Mouse (Mus musculus) hindbrain, embryonic 11.5 days (tissue): ENCODE data around the gene Gm15217. TPM values are rescaled to one million over a fixed set of nuclear protein-coding genes. Genes with fewer than 3 reads are reported as not detected.

Source experiments
- ATAC-seq: fragments of 200-750 bp; cut with Nextera tagmentation; 2 replicates; pipeline ENCODE4 v1.8.0; 2017; ENCODE audit warnings: mild to moderate bottlenecking, moderate TSS enrichment, moderate library complexity; ENCODE audit not compliant: low FRiP score
- DNase-seq: peaks from one replicate; pipeline ENCODE4 v3.0.0-alpha.2; 2015; ENCODE audit warnings: low spot score
- H3K27ac ChIP-seq: fragments of 300-500 bp; sonication (generic); 2 replicates; pipeline ENCODE4 v1.5.1; 2014; ENCODE audit warnings: mild to moderate bottlenecking, low read depth, low read length
- H3K27me3 ChIP-seq: fragments of 300-500 bp; sonication (generic); 2 replicates; pipeline ENCODE4 v1.6.1; 2014; ENCODE audit warnings: mild to moderate bottlenecking, low read length, moderate library complexity, mixed read lengths; ENCODE audit not compliant: control insufficient read depth, insufficient read depth
- H3K36me3 ChIP-seq: fragments of 300-500 bp; sonication (generic); 2 replicates; pipeline ENCODE4 v1.6.1; 2014; ENCODE audit warnings: mild to moderate bottlenecking, low read length, moderate library complexity, mixed read lengths; ENCODE audit not compliant: control insufficient read depth, insufficient read depth
- H3K4me1 ChIP-seq: fragments of 300-500 bp; sonication (generic); replicated peaks from 2 replicates; pipeline ENCODE4 v1.6.1; 2014; ENCODE audit warnings: low read length, mixed read lengths; ENCODE audit not compliant: control insufficient read depth, insufficient read depth
- H3K4me2 ChIP-seq: fragments of 300-500 bp; sonication (generic); replicated peaks from 2 replicates; pipeline ENCODE4 v1.6.1; 2014; ENCODE audit warnings: mild to moderate bottlenecking, low read depth, low read length
- H3K4me3 ChIP-seq: fragments of 300-500 bp; sonication (generic); 2 replicates; pipeline ENCODE4 v1.5.1; 2014; ENCODE audit warnings: low read depth, low read length
- H3K9ac ChIP-seq: fragments of 300-500 bp; sonication (generic); 2 replicates; pipeline ENCODE4 v1.6.1; 2014; ENCODE audit warnings: low read depth, low read length
- H3K9me3 ChIP-seq: fragments of 300-500 bp; sonication (generic); 2 replicates; pipeline ENCODE4 v1.6.1; 2016; ENCODE audit warnings: low read length; ENCODE audit not compliant: control insufficient read depth
- WGBS: fragments of 180-500 bp; shearing (Covaris S2); extraction: QIAGEN DNeasy Blood & Tissue Kit; methylation state at CpG from one replicate; pipeline ENCODE4 v1.1.7; 2014; 5-methylcytosine and 5-hydroxymethylcytosine counted together
- polyA plus RNA-seq: library from polyadenylated mRNA; unstranded; fragments of >200 nt; fragmentation: Nextera tagmentation; extraction: Ambion mirVana; gene quantifications from 2 replicates; pipeline ENCODE4 v1.2.1, GENCODE M21; 2014

Gm15217 gene
- polyA plus RNA-seq, 1 experiment from 2014 or later = not detected

- Histone ChIP-seq H3K4me1 (no peaks in the 10 kb centered on the region), H3K4me3 (peak overlapping the region; percentile 30), H3K27ac (no peak overlapping the region), H3K9me3 (no peaks in the 10 kb centered on the region), H3K36me3 (no peaks in the 10 kb centered on the region), H3K27me3 (peaks cover 38% of the 10 kb centered on the region), H3K9ac (no peak overlapping the region), H3K4me2 (peak overlapping the region; percentile 60)
- no peak; the same call in 1 of the 2 replicates for ATAC-seq
- DNase-seq = peak; percentile 37
- WGBS = 6% methylated on average over 31 of the region's 31 CpGs
Observed at GRCm38 (mm10) chr14:46380286-46380721, 1.1 kb downstream of the Gm15217 start.

- Histone ChIP-seq H3K4me1 (no peaks in the 10 kb centered on the region), H3K27ac (no peak overlapping the region), H3K4me2 (no peak overlapping the region), H3K36me3 (no peaks in the 10 kb centered on the region), H3K27me3 (peaks cover 43% of the 10 kb centered on the region), H3K9me3 (no peaks in the 10 kb centered on the region), H3K4me3 (no peak overlapping the region), H3K9ac (no peak overlapping the region)
- ATAC-seq (no peak), DNase-seq (no peak)
- WGBS = 30% methylated on average over 6 of the region's 6 CpGs
Observed at GRCm38 (mm10) chr14:46381457-46381856, 2.2 kb downstream of the Gm15217 start.

- peaks cover 59% of the 10 kb centered on the region for H3K27me3 ChIP-seq
- peak overlapping the region; percentile 81 for H3K4me2 ChIP-seq
- no peaks in the 10 kb centered on the region for H3K9me3 ChIP-seq
- H3K27ac ChIP-seq = no peak overlapping the region
- ATAC-seq (no peak), DNase-seq (peak; percentile 60)
- H3K36me3 ChIP-seq = no peaks in the 10 kb centered on the region
- peak overlapping the region; percentile 48 for H3K4me3 ChIP-seq
- WGBS = 12% methylated on average over 14 of the region's 14 CpGs
- H3K4me1 ChIP-seq = 0 out of 2 replicates have a peak, but pooled peaks cover 5% of the 10 kb centered on the region
- H3K9ac ChIP-seq = no peak overlapping the region
Observed at GRCm38 (mm10) chr14:46384946-46385691, 5.9 kb downstream of the Gm15217 start.

- Histone ChIP-seq H3K27ac (no peak overlapping the region), H3K4me3 (peak overlapping the region; percentile 48), H3K36me3 (no peaks in the 10 kb centered on the region), H3K9ac (no peak overlapping the region), H3K4me1 (0 out of 2 replicates have a peak, but pooled peaks cover 5% of the 10 kb centered on the region), H3K9me3 (no peaks in the 10 kb centered on the region), H3K4me2 (peak overlapping the region; percentile 81), H3K27me3 (peaks cover 57% of the 10 kb centered on the region)
- ATAC-seq (no peak), DNase-seq (peak; percentile 59)
- under 1% methylated on average over 39 of the region's 39 CpGs for WGBS
Observed at GRCm38 (mm10) chr14:46385701-46386477, 6.7 kb downstream of the Gm15217 start.

DNA sequence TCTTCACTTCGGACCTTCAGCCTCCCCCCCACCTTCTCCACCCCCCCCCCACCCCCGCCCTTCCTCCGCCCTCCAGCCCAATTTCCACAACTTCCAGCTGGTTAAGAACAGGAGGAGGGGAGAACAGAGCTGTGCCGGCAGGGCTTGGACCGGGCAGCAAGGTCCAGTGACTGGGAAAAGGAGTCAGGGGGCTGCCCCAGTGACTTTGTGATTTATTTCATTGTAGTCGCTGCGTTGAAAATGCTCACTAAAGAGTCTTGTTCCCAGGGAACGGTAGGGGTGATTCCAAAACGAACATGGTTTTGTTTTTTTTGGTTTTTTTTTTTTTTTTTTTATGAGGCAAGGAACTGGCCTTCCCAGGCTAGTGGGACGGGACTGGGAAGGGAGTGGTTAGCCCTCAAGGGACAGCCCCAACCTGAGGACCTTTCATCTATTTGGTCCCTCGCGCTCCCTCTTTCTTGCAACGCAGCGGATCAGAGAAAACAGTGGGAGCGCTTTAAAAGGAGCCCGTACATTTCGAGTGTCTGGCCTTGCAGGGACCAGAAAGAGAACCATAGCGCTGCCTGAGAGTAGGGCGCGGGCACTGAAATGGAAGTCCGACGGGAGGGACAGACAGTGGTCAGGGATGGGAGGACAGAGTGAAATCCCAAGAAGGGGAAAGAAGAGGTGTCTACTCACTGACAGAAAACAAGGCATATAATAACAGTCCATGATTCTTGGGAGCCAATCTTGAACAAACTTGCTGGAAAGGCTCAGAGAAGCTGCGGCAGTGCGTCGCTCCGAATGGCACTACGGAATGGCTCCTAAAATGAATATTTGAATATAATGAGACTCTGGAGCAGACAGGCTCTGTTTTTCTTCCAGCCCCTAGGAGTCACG is 7.5 kb downstream of the Gm15217 start:
- no peak overlapping the region for H3K9ac ChIP-seq
- H3K36me3 ChIP-seq = no peaks in the 10 kb centered on the region
- no peak for DNase-seq
- H3K27me3 ChIP-seq = peaks cover 56% of the 10 kb centered on the region
- H3K9me3 ChIP-seq = no peaks in the 10 kb centered on the region
- H3K4me1 ChIP-seq = 0 out of 2 replicates have a peak, but pooled peaks cover 5% of the 10 kb centered on the region
- 1% methylated on average over 28 of the region's 28 CpGs for WGBS
- ATAC-seq = peak; percentile 8; the same call in 1 of the 2 replicates
- peak overlapping the region; percentile 81 for H3K4me2 ChIP-seq
- H3K27ac ChIP-seq = no peak overlapping the region
- peak overlapping the region; percentile 48 for H3K4me3 ChIP-seq

DNA sequence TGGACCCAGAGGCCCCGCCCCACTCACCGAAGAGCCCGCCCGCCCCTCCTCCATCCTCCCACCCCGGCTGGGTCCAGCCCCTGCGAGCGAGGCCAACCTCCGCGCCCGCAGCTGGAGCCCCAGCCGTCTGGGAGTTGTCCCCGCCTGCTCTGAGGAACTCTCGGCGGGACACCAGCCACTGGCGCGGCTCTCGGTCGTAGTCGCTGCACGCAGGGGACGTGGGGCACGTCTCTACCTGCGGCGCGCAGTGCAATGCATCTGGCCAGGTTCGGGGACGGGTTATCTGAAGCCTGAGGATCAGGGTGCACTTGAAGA is 8.1 kb downstream of the Gm15217 start:
- no peak overlapping the region for H3K27ac ChIP-seq
- H3K36me3 ChIP-seq = no peaks in the 10 kb centered on the region
- peak overlapping the region; percentile 48 for H3K4me3 ChIP-seq
- H3K9me3 ChIP-seq = no peaks in the 10 kb centered on the region
- H3K9ac ChIP-seq = peak overlapping the region; percentile 31; the same call in 1 of the 2 replicates
- DNase-seq (peak; percentile 86), ATAC-seq (peak; percentile 90)
- H3K4me1 ChIP-seq = 0 out of 2 replicates have a peak, but pooled peaks cover 5% of the 10 kb centered on the region
- peaks cover 52% of the 10 kb centered on the region for H3K27me3 ChIP-seq
- H3K4me2 ChIP-seq = peak overlapping the region; percentile 81
- WGBS = under 1% methylated on average over 27 of the region's 27 CpGs

DNA sequence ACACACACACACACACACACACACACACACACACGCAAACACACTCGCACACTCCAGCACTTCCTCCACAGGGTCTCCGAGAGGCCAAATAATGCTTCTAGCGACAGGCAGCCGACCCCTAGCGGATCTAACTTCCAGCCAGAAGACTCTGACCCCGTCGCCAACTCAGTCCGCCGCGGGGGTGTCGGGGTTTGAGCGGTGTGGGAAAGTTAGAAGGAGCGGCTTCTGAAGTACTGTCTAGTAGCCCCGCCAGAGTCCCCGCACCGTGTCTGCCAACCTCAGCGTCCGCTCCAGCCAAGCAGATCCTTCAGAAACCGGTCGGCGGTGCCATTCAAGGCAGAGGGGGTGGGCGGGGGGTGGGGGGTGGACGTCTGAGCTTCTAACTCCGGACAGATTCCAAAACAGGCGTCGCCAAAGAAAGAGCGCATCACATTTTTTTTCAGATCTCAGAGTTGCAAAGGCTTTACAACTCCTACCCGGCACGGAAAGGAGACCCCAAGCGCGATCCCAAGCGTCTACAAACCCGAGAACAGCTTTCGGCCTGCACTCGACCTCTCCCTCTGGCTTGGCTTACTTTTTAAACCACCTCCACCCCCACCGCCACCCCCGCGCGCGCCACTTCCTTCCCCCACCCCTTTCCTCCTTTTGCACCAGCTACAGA is 8.7 kb downstream of the Gm15217 start:
- no peaks in the 10 kb centered on the region for H3K36me3 ChIP-seq
- H3K9me3 ChIP-seq = no peaks in the 10 kb centered on the region
- H3K4me1 ChIP-seq = 0 out of 2 replicates have a peak, but pooled peaks cover 5% of the 10 kb centered on the region
- H3K9ac ChIP-seq = peak overlapping the region; percentile 31; the same call in 1 of the 2 replicates
- H3K27ac ChIP-seq = no peak overlapping the region
- WGBS = under 1% methylated on average over 39 of the region's 41 CpGs
- peaks cover 51% of the 10 kb centered on the region for H3K27me3 ChIP-seq
- ATAC-seq (peak; percentile 31), DNase-seq (peak; percentile 68)
- H3K4me3 ChIP-seq = peak overlapping the region; percentile 48
- peak overlapping the region; percentile 81 for H3K4me2 ChIP-seq

DNA sequence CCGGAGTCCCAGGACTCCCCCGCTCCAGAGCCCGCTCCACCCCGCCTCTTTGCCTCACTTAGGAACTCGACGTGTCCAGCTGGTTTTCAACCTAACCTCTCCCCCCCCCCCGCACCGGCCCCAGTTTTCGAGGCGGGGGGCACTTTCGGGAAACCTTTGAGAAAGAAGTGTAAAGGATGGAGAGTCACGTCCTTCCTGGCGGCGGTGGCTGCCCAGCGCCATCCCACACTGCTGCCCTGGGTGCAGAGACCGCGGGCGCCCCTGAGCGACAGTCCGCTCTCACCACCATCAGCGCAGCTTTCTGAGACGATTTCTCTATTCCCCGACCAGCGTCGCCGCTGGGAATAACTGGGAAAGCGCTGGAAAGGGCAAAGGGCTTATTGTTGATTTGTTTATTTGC is 9.4 kb downstream of the Gm15217 start:
- no peak for ATAC-seq
- peak overlapping the region; percentile 81 for H3K4me2 ChIP-seq
- peaks cover 51% of the 10 kb centered on the region for H3K27me3 ChIP-seq
- 0 out of 2 replicates have a peak, but pooled peaks cover 5% of the 10 kb centered on the region for H3K4me1 ChIP-seq
- peak overlapping the region; percentile 48 for H3K4me3 ChIP-seq
- WGBS = under 1% methylated on average over 26 of the region's 27 CpGs
- H3K9me3 ChIP-seq = no peaks in the 10 kb centered on the region
- peak; percentile 70 for DNase-seq
- no peaks in the 10 kb centered on the region for H3K36me3 ChIP-seq
- H3K27ac ChIP-seq = no peak overlapping the region
- no peak overlapping the region for H3K9ac ChIP-seq
